Mouse (Mus musculus) frontal cortex, adult 2 months (tissue): Measurements from ENCODE around the gene Cox7a2. TPM values are rescaled to one million over a fixed set of nuclear protein-coding genes. Genes with fewer than 3 reads are reported as not detected.

Source experiments
- DNase-seq, 2 experiments: peaks; one replicate each; pipeline ENCODE4 v3.0.0; 2022; ENCODE audit warnings: low spot score in 1 of 2; ENCODE audit errors: extremely low spot score in 1 of 2
- polyA plus RNA-seq: library from polyadenylated mRNA; depleted of rRNA; stranded (reverse); fragments of >200 nt; gene quantifications from 2 replicates; pipeline ENCODE4 v1.2.3, GENCODE M21; 2012; rRNA removed

The Cox7a2 gene
- polyA plus RNA-seq, 1 experiment, result 682 TPM

DNA sequence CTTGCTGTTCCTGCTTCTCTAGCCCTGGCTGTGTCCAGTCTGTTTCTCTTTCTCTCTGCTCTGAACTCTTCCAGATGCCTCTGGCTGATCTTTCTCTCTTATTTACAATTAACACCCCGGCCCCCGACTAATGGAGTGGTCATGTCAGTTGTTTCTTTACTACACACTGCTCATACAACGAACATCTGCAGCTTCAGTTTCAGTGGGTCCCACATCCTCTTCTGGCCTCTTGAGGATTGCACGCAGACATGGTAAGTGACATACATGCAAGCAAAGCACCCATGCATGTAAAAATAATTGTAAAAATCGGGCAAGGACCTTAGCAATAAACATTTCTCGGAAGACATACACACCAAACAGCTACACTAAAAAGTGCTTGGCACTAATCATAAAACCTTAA is 24.1 kb downstream of the Cox7a2 start:
- no peak for DNase-seq

GRCm38 (mm10) chr9:79730301-79730700 is 29.4 kb downstream of the Cox7a2 start:
- DNase-seq, result no peak

- DNase-seq, result peak in 1 of 2 experiments; percentile 83
Observed at GRCm38 (mm10) chr9:79723090-79723489, 36.6 kb downstream of the Cox7a2 start.

GRCm38 (mm10) chr9:79721056-79721455 is 38.6 kb downstream of the Cox7a2 start:
- peak in 1 of 2 experiments; percentile 82 for DNase-seq

DNA sequence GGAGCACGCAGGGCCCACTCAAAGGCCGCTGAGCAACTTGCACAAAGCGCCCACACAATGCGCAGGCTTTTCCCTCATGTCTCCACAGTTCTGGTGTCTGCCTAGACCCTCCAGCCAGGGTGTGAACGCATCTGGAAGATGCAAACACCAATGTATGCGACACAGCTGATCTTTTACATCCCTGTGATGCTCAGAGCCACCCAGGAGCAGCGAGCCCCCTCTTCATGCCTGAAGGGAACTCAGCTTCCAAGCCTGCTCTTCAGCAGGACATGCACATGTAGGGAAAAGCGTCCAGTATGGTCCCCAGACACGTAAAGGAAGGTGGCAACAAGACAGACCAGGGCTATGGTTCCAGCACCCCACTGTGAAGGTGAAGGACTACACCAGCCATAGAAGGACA is 39.5 kb downstream of the Cox7a2 start:
- DNase-seq, result peak in 1 of 2 experiments; percentile 16

DNA sequence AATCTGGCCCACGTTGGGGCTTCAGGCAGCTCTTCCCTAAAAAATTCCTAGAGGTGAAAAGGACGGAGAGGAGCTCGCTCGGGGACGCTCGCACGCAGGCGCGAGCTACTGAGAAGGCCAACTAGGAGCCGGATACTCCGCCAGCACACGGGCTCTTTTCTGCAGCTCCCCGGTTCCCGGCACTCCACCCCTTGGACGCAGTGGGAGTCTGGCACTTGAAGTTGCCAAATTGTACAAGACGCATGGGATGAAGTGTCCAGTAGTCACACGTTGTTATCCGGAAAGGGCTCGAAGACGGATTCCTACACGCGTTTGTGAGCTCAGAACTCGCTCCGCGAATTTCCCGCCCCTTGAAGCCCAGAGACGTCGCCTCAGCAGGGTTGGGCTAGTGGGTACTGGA is 40.2 kb downstream of the Cox7a2 start:
- peak in 1 of 2 experiments; percentile 8 for DNase-seq

DNA sequence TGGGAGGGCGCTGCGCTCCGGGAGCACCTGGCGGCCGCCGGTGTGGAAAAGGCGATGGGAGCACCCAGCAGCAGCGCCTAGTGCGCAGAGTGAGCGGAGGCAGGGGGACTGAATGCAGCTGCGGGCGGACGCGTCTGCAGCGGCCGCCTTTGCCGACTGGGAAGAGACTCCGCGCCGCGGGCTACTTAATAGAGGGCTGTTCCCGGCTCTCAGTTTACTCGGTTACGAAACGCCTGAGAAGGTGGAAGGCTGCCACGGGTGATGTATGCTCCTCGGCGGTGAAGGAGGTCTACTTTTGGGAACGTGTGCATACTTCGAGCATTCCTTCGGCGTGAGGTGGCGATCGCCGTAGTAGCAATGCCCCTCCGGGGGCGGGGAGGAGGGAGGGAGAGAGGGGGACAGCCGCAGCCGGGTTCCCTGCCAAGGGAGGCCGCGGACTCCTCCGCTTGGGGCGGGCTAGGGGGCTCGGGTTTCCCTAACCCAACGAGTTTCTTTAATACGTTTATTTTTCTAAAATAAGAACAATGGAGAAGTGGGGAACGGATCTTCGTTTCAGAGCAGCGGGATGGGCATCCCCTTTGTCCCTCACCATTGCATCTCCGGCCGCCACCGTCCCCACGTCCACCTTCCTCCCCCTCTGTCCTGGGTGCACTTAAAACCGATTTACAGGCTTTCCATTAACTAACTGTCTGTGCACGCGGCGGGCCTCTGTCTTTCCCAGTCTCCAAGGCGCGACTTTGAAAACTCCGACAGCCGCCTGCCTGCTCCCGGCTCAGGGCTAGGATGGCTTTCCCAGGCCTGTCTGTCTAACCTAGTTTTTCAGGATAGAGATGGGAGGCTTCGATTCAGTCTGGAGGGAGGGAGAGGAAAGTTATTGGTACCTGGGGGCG is 41.0 kb downstream of the Cox7a2 start, which contains the start of gene Col12a1:
Gene Col12a1 (minus strand): TSS at position 351 of the 890 bp plus-strand sequence.
- DNase-seq, result peak in 1 of 2 experiments; percentile 23

DNA sequence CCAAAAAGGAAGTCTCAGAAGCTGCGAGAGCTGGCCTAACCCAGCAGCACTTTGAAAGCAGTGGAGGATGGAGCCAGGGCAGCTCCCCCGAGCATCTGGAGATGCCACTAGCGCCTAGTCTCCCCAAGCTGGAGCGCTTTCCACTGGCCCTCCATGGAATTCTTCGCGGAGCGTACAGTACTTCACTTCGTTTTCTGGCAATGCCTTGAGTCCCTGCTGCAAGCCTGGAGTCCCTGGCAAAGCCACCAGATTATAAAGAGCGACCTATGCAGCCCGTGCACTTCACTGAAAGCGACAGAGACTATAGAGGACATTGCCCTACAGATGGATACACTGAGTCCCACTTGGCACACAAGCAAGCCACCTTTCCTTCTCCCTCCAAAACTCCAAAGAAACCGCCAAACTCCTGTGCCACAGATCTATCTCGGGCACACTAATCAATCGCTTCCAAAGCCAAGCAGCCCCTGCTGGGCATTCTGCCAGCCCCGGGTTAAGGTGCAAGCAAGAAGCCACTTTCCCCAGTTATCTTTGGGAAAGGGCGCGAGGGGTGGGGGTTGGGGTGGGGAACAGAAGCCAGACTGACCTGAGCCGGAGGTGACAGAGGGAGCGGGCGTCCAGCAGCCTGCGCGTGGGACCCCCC is 41.7 kb downstream of the Cox7a2 start:
- peak in 1 of 2 experiments; percentile 4 for DNase-seq

DNA sequence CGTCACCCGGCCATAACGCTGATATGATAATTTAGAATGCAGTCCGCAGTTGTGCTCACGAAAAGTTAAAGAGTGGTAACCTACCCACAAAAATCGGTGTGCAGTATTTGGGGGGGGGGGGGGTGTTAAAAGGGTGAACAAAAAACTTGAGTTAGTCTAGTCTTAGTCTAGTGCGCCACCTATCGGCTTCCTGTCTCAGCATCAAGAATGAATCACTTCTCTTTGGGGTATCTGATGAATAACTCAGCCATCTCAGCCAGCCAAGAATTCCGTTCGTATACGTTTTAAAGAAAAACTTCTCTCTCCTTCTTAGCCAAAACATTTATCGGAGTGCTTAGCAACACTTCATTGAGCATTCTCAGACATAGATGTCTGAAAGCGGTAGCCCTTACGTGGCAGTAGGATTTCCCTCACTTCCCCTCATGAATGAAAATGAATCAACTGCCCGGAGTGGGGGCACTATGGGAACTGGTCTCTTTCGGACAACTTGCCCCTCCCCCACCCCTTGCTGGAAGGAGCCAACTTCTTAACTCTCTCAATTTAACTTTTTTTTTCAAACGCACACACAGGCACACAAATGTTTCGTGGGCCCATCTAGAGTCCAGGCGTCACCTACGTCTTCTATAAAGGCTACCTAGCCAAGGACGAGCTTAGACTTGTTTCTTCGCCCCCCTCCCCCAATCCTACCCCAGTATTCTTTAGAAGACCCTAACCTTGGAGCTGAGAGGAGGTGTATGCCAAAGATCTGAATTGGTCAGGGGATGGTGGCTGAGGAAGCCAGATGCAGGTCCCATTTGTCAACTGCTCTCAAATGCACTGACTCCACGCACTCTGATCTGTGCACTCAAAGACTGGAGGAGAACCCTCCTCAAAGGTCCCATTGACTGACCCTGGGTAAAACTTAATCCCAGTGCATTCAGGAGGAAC is 42.5 kb downstream of the Cox7a2 start:
- DNase-seq, result peak; percentile 58 to 89

GRCm38 (mm10) chr9:79716496-79716895 is 43.2 kb downstream of the Cox7a2 start:
- DNase-seq, result peak in 1 of 2 experiments; percentile 6

- DNase-seq, result peak in 1 of 2 experiments; percentile 42
Observed at GRCm38 (mm10) chr9:79714471-79715045, 45.1 kb downstream of the Cox7a2 start.

Other genes starting within 250 kb of the Cox7a2 start
- 15.0 and 16.1 TPM in 2 replicates for gene Col12a1, start 41.0 kb downstream of the Cox7a2 start, polyA plus RNA-seq
- gene Tmem30a, start 33.6 kb upstream of the Cox7a2 start, polyA plus RNA-seq, result 131 and 132 TPM in 2 replicates